Mouse (Mus musculus) kidney, embryonic 14.5 days (tissue): ENCODE results near the gene Ripor3. TPM values are rescaled to one million over a fixed set of nuclear protein-coding genes. Genes with fewer than 3 reads are reported as not detected.

Experiments used
- ATAC-seq: fragments of 200-750 bp; cut with Nextera tagmentation; 2 replicates; pipeline ENCODE4 v1.8.0; 2017; ENCODE audit warnings: moderate number of reproducible peaks, mild to moderate bottlenecking, moderate TSS enrichment, moderate library complexity; ENCODE audit not compliant: low FRiP score, low TSS enrichment
- H3K27ac ChIP-seq: fragments of 300-500 bp; sonication (generic); 2 replicates; pipeline ENCODE4 v1.5.1; 2014; ENCODE audit warnings: low read depth, mild to moderate bottlenecking, low read length, moderate library complexity, mixed read lengths
- H3K27me3 ChIP-seq: fragments of 300-500 bp; sonication (generic); 2 replicates; pipeline ENCODE4 v1.6.1; 2014; ENCODE audit warnings: mild to moderate bottlenecking, low read length; ENCODE audit not compliant: control insufficient read depth, insufficient read depth
- H3K36me3 ChIP-seq: fragments of 300-500 bp; sonication (generic); 2 replicates; pipeline ENCODE4 v1.6.1; 2014; ENCODE audit warnings: low read length, mixed read lengths; ENCODE audit not compliant: control insufficient read depth, insufficient read depth
- H3K4me1 ChIP-seq: fragments of 300-500 bp; sonication (generic); 2 replicates; pipeline ENCODE4 v1.6.1; 2014; ENCODE audit warnings: low read length, mixed read lengths; ENCODE audit not compliant: control insufficient read depth, insufficient read depth
- H3K4me2 ChIP-seq: fragments of 300-500 bp; sonication (generic); replicated peaks from 2 replicates; pipeline ENCODE4 v1.6.1; 2014; ENCODE audit warnings: low read depth, mild to moderate bottlenecking, low read length
- H3K4me3 ChIP-seq: fragments of 300-500 bp; sonication (generic); 2 replicates; pipeline ENCODE4 v1.5.1; 2014; ENCODE audit warnings: mild to moderate bottlenecking, low read length
- H3K9ac ChIP-seq: fragments of 300-500 bp; sonication (generic); 2 replicates; pipeline ENCODE4 v1.6.1; 2014; ENCODE audit warnings: low read depth, mild to moderate bottlenecking, low read length, moderate library complexity
- H3K9me3 ChIP-seq: fragments of 300-500 bp; sonication (generic); 2 replicates; pipeline ENCODE4 v1.6.1; 2016; ENCODE audit warnings: low read length; ENCODE audit not compliant: control insufficient read depth
- WGBS: fragments of 180-500 bp; shearing (Covaris S2); extraction: QIAGEN DNeasy Blood & Tissue Kit; methylation state at CpG from one replicate; pipeline ENCODE4 v1.1.7; 2014; 5-methylcytosine and 5-hydroxymethylcytosine counted together
- polyA plus RNA-seq: library from polyadenylated mRNA; unstranded; fragments of >200 nt; fragmentation: Nextera tagmentation; extraction: Ambion mirVana; gene quantifications from 2 replicates; pipeline ENCODE4 v1.2.1, GENCODE M21; 2014

Ripor3 gene
- polyA plus RNA-seq, 1 experiment from 2014 or later: 0.53 TPM

- H3K36me3 ChIP-seq: no peaks in the 10 kb centered on the region
- H3K27me3 ChIP-seq: no peaks in the 10 kb centered on the region
- no peak overlapping the region for H3K4me2 ChIP-seq
- 57% methylated on average over 12 of the region's 12 CpGs for whole genome bisulfite sequencing
- peaks cover 13% of the 10 kb centered on the region; the same call in 1 of the 2 replicates for H3K4me1 ChIP-seq
- no peak overlapping the region for H3K27ac ChIP-seq
- H3K9ac ChIP-seq: no peak overlapping the region
- ATAC-seq: peak; percentile 28; the same call in 1 of the 2 replicates
- no peaks in the 10 kb centered on the region; the same call in 1 of the 2 replicates for H3K9me3 ChIP-seq
- H3K4me3 ChIP-seq: no peak overlapping the region
These were observed 7.0 kb downstream of the Ripor3 start for GRCm38 (mm10) chr2:168003431-168003830.

GRCm38 (mm10) chr2:168002884-168003283 lies 7.5 kb downstream of the Ripor3 start:
- Histone ChIP-seq H3K4me2 (no peak overlapping the region), H3K36me3 (no peaks in the 10 kb centered on the region), H3K4me3 (no peak overlapping the region), H3K4me1 (peaks cover 13% of the 10 kb centered on the region; the same call in 1 of the 2 replicates), H3K27ac (no peak overlapping the region), H3K9ac (no peak overlapping the region), H3K9me3 (no peaks in the 10 kb centered on the region; the same call in 1 of the 2 replicates), H3K27me3 (no peaks in the 10 kb centered on the region)
- WGBS: 73% methylated on average over 2 of the region's 2 CpGs
- no peak for ATAC-seq

GRCm38 (mm10) chr2:168002188-168002587 lies 8.2 kb downstream of the Ripor3 start:
- no peak for ATAC-seq
- Histone ChIP-seq H3K9ac (no peak overlapping the region), H3K36me3 (no peaks in the 10 kb centered on the region), H3K4me3 (no peak overlapping the region), H3K4me2 (no peak overlapping the region), H3K4me1 (peaks cover 13% of the 10 kb centered on the region; the same call in 1 of the 2 replicates), H3K27me3 (no peaks in the 10 kb centered on the region), H3K27ac (no peak overlapping the region), H3K9me3 (no peaks in the 10 kb centered on the region; the same call in 1 of the 2 replicates)
- WGBS: 51% methylated on average over 4 of the region's 4 CpGs

- Histone ChIP-seq H3K9me3 (no peaks in the 10 kb centered on the region; the same call in 1 of the 2 replicates), H3K9ac (no peak overlapping the region), H3K4me1 (0 out of 2 replicates have a peak, but pooled peaks cover 5% of the 10 kb centered on the region), H3K4me2 (no peak overlapping the region), H3K27ac (no peak overlapping the region), H3K27me3 (no peaks in the 10 kb centered on the region), H3K4me3 (no peak overlapping the region), H3K36me3 (no peaks in the 10 kb centered on the region)
- ATAC-seq: no peak
- WGBS: 53% methylated on average over 3 of the region's 3 CpGs
These were observed 11.2 kb downstream of the Ripor3 start for GRCm38 (mm10) chr2:167999145-167999743.

- H3K9me3 ChIP-seq: no peaks in the 10 kb centered on the region; the same call in 1 of the 2 replicates
- no peaks in the 10 kb centered on the region for H3K36me3 ChIP-seq
- H3K4me2 ChIP-seq: no peak overlapping the region
- H3K9ac ChIP-seq: no peak overlapping the region
- WGBS: 80% methylated on average over 3 of the region's 3 CpGs
- H3K4me3 ChIP-seq: no peak overlapping the region
- no peak overlapping the region for H3K27ac ChIP-seq
- no peaks in the 10 kb centered on the region for H3K4me1 ChIP-seq
- H3K27me3 ChIP-seq: no peaks in the 10 kb centered on the region
- no peak for ATAC-seq
These were observed 12.9 kb downstream of the Ripor3 start for GRCm38 (mm10) chr2:167997562-167997961.

GRCm38 (mm10) chr2:167996672-167997215 lies 13.7 kb downstream of the Ripor3 start:
- Histone ChIP-seq H3K27ac (no peak overlapping the region), H3K36me3 (no peaks in the 10 kb centered on the region), H3K27me3 (no peaks in the 10 kb centered on the region), H3K4me1 (no peaks in the 10 kb centered on the region), H3K4me2 (no peak overlapping the region), H3K9me3 (no peaks in the 10 kb centered on the region; the same call in 1 of the 2 replicates), H3K4me3 (no peak overlapping the region), H3K9ac (no peak overlapping the region)
- WGBS: 50% methylated on average over 8 of the region's 8 CpGs
- no peak for ATAC-seq

- Histone ChIP-seq H3K27me3 (no peaks in the 10 kb centered on the region), H3K4me1 (no peaks in the 10 kb centered on the region), H3K36me3 (no peaks in the 10 kb centered on the region), H3K9ac (no peak overlapping the region), H3K9me3 (no peaks in the 10 kb centered on the region; the same call in 1 of the 2 replicates), H3K27ac (no peak overlapping the region), H3K4me2 (no peak overlapping the region), H3K4me3 (no peak overlapping the region)
- 59% methylated on average over 19 of the region's 19 CpGs for WGBS
- ATAC-seq: no peak
These were observed 14.4 kb downstream of the Ripor3 start for GRCm38 (mm10) chr2:167995870-167996635.

- Histone ChIP-seq H3K9me3 (no peaks in the 10 kb centered on the region), H3K27ac (no peak overlapping the region), H3K9ac (no peak overlapping the region), H3K27me3 (no peaks in the 10 kb centered on the region), H3K4me1 (no peaks in the 10 kb centered on the region), H3K36me3 (no peaks in the 10 kb centered on the region), H3K4me2 (no peak overlapping the region), H3K4me3 (no peak overlapping the region)
- 57% methylated on average over 13 of the region's 13 CpGs for WGBS
- ATAC-seq: no peak
These were observed 17.2 kb downstream of the Ripor3 start for GRCm38 (mm10) chr2:167993260-167993659.

- Histone ChIP-seq H3K4me1 (peaks cover 4% of the 10 kb centered on the region; the same call in 1 of the 2 replicates), H3K4me3 (no peak overlapping the region), H3K9ac (no peak overlapping the region), H3K4me2 (no peak overlapping the region), H3K9me3 (no peaks in the 10 kb centered on the region), H3K27ac (no peak overlapping the region), H3K27me3 (no peaks in the 10 kb centered on the region; the same call in 1 of the 2 replicates), H3K36me3 (no peaks in the 10 kb centered on the region)
- no peak for ATAC-seq
- WGBS: 66% methylated on average over 14 of the region's 14 CpGs
These were observed 21.1 kb downstream of the Ripor3 start for GRCm38 (mm10) chr2:167989310-167989709.
